Mouse (Mus musculus) embryonic fibroblast, embryonic 13.5 days (primary cell): Measurements from ENCODE around the gene Col20a1.

Source experiments
- CTCF ChIP-seq: IDR thresholded peaks from 2 replicates; pipeline ENCODE4 v1.5.1; 2011; ENCODE audit warnings: mild to moderate bottlenecking, control low read depth, low read length, moderate library complexity, borderline replicate concordance; ENCODE audit not compliant: insufficient read depth
- POLR2A ChIP-seq: IDR thresholded peaks from 2 replicates; pipeline ENCODE4 v1.6.1; 2011; ENCODE audit warnings: low read depth, mild to moderate bottlenecking, control low read depth, low read length, moderate library complexity

DNA sequence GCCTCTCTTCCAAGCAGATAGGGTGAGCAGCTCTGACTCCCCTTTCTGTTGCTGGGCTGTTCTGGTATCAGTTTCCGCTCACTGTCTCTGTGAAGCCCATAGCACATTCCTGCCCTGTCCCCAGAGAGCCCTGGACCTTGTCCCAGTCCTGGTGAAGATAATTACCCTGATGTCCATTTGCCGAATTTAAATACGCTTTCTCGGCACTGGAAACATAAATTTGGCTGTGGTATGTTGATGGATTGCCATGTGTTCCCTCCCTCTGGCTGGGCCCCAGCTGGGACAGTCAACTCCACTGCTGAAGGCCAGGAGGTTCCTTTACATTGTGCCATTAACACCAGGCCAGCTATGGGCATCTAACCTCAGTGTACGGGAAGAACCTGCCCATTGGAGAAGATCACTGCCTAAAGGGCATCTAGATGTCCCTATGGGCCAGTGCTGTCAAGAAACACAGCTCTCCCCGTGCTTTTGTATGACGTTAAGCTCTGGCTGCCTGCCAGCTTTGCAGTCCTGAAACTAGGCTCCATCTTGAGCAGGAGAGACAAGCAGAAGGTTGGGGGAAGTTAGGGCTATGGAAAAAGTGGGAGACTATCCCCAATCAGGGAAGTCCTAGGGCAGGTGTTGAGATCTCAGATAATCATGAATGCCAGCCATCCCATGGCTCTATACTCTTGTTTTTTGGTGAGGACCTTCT is 62.1 kb downstream of the Col20a1 start:
- TF ChIP-seq CTCF = no peak
- no peak for TF ChIP-seq POLR2A
